Mouse (Mus musculus) mouse trophoblast stem cell (cell line): ENCODE measurements around the gene En1.

ENCODE experiments used
- in situ Hi-C, 2 experiments: fragments of 300-500 bp; cut with MseI, MboI; formaldehyde crosslinking; loops; 2 replicates in 1 of 2; 3 replicates in 1 of 2; pipeline ENCODE4 v1.15.1; 2025

The En1 gene

DNA sequence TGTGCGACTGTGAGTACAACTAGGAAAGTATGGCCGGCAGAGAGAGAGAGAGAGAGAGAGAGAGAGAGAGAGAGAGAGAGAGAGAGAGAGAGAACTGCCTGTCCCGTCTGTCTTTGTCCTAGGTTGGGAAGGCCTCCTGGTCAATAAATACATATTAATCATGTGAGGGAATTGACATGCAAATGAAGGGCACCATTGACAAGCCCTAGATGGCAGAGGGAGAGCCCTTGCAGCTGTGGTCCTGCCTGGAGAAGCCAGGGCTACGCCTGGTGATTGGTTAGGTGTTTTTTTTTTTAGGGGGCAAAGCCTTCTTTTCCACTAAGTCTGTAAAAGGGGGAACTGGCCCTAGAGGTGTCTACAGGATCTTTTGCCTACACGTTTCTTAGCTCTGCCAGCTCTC is 19.2 kb downstream of the En1 start:
- in situ Hi-C loops, result no loop called here

DNA sequence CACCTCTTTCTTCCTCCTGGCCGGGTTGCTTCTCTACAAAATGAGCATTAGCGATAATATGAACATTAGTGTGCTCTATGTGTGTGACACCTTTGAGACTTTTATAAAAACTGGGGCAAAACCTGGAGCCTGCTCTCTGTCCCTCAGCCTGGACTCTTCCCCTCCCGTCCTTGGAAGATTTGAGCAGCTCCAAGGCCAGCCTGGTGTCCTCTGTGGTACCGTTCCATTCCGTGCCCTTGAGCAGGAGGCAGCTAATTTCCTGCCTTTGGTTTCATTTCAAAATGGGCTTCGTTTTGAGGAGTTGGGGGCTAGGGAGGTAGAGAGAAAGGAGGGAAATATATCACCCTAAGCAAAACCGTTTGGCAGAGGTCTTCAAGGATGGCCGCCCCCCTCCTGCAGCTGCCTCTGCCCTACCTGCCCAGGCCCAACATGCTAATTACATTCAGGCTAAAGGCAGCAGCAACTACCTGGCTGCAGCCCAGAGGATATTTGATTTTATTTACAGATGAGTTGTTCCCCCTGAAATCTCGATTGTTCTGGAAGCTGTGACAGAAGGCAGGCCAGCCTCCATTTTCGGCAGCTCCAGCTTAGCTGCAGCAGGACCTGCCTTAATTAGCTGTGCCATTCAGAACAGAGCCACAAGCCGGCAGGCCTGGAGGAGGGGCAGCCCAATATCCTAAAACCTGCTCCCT is 24.9 kb downstream of the En1 start:
- in situ Hi-C loops, result no loop called here

GRCm38 (mm10) chr1:120627622-120628001 is 25.4 kb downstream of the En1 start:
- in situ Hi-C loops, result no loop called here

DNA sequence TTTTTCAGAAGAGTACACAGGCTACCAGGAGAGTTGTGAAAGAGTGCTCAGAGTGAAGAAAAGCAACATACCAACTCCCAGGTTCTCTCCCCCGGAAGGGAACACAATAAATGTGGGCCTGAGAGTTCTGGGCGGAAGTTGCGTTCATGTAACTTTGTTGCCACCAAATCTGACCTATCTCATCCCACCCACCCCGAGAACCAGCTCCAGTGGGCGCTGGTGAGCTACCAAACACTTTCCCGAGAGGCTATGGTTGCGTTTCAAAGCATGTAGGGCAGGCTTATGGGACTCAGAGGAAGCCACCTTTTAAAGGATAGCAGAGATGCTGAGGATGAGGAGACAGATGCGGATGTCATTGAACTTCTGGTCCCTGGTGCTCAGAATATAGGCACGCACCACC is 26.6 kb downstream of the En1 start:
- in situ Hi-C loops, result no loop called here

- in situ Hi-C loops, result no loop called here
These were observed 41.2 kb downstream of the En1 start for GRCm38 (mm10) chr1:120643380-120643779.

- in situ Hi-C loops, result no loop called here
These were observed 41.9 kb downstream of the En1 start for GRCm38 (mm10) chr1:120643848-120644711.

DNA sequence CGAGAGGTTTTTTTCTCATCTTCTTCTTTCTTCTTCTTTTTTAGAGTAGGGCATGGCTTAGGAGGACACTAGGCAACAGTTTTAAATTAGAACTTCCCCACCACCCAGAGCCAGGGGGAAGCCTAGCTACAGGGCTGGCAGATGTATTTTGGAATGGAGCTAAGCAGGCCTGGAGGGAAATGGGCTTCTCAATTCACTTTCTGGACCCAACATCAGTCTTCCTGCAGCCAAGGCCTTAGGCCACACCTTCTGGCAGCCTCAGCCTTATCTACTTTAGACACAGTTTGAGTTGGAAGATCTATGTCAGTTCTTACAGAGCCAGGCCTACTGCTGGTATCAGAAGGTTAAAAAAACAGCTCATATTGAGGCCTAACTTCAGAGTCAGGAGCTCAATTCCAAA is 42.5 kb downstream of the En1 start:
- in situ Hi-C loops, result no loop called here

DNA sequence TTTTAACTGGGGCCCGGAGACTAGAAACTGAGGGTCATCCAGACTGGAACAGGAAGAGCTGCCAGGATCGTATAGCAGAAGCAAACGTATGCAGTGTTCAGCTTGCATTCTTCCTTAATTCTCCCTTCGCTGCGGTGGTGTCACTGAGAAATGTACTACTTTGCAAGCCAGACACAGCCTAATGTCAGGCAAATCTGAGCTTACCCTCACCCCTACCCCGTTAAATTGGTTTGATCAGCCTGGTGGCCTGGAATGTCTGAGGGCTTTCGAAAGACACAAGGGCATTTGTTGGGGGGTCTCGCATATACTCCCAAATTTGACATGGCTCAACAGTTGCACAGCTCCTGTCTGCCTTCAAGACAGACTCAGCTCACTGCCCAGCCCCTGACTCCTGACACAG is 47.9 kb downstream of the En1 start:
- in situ Hi-C loops, result no loop called here

- in situ Hi-C loops, result no loop called here
These were observed 49.8 kb downstream of the En1 start for GRCm38 (mm10) chr1:120651997-120652396.

GRCm38 (mm10) chr1:120654950-120655396 is 52.8 kb downstream of the En1 start:
- in situ Hi-C loops, result no loop called here
